Mouse (Mus musculus) gastrocnemius, adult 2 months (tissue): ENCODE data around the gene Ttyh3. TPM values are rescaled to one million over a fixed set of nuclear protein-coding genes. Genes with fewer than 3 reads are reported as not detected.
A peak's percentile ranks its signal among the peaks of the same experiment; 100 is the strongest.

ENCODE experiments used
- DNase-seq: peaks from one replicate; pipeline ENCODE4 v3.0.0; 2022
- H3K27ac ChIP-seq: fragments of 200-600 bp; 2 replicates; pipeline ENCODE4 v1.8.1; 2022; ENCODE audit warnings: mild to moderate bottlenecking
- H3K4me3 ChIP-seq: fragments of 200-600 bp; 2 replicates; pipeline ENCODE4 v1.8.1; 2022; ENCODE audit warnings: mild to moderate bottlenecking, moderate library complexity
- CTCF ChIP-seq: fragments of 200-600 bp; IDR thresholded peaks from 2 replicates; pipeline ENCODE4 v1.8.1; 2022; ENCODE audit warnings: antibody characterized with exemption, mild to moderate bottlenecking, moderate library complexity
- intact Hi-C: fragments of 180-260 bp; cut with DNase I; formaldehyde crosslinking; loops from one replicate; pipeline ENCODE4 v1.15.1; 2025
- total RNA-seq, 2 experiments: library from RNA; stranded (reverse); gene quantifications; 2 replicates each; pipeline ENCODE4 v1.2.3; 2021

Ttyh3 gene
- total RNA-seq, 2 experiments from 2014 or later: 4.0 to 4.4 TPM

GRCm38 (mm10) chr5:140610273-140611011 is 38.4 kb downstream of the Ttyh3 start:
- intact Hi-C loops: no loop called here
- peak overlapping the region; percentile 82 for H3K27ac ChIP-seq
- TF ChIP-seq CTCF: no peak

GRCm38 (mm10) chr5:140609511-140610272 is 39.1 kb downstream of the Ttyh3 start:
- peak; percentile 52 for DNase-seq
- TF ChIP-seq CTCF: no peak
- Histone ChIP-seq H3K27ac (peak overlapping the region; percentile 82), H3K4me3 (peak overlapping the region; percentile 83)
- intact Hi-C loops: no loop called here

More at GRCm38 (mm10) chr5:140610273-140611011, 38.4 kb downstream of the Ttyh3 start:
- DNase-seq: peak; percentile 65
- H3K4me3 ChIP-seq: peak overlapping the region; percentile 83

DNA sequence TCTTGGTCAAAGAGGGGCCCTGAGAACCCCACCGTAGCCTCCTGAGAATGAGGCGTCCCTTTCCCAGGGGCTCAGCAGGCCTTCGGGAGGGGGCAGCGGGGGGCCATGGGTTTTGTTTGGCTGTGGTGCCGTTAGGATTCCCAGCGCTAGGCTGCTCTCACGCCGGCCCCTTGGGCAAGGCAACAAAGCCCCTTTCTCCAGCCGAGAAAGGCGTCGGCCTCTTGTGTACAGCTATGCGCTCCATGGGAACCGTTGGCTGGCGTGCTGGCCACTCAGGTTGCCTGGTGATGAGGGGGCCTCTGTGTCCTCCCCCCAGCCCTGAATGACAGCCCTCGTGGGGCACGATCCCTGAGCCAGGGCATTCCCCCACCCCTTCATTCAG is 40.2 kb downstream of the Ttyh3 start:
- no peak for TF ChIP-seq CTCF
- intact Hi-C loops: no loop called here
- H3K27ac ChIP-seq: peak overlapping the region; percentile 82
- H3K4me3 ChIP-seq: peak overlapping the region; percentile 83
- no peak for DNase-seq

DNA sequence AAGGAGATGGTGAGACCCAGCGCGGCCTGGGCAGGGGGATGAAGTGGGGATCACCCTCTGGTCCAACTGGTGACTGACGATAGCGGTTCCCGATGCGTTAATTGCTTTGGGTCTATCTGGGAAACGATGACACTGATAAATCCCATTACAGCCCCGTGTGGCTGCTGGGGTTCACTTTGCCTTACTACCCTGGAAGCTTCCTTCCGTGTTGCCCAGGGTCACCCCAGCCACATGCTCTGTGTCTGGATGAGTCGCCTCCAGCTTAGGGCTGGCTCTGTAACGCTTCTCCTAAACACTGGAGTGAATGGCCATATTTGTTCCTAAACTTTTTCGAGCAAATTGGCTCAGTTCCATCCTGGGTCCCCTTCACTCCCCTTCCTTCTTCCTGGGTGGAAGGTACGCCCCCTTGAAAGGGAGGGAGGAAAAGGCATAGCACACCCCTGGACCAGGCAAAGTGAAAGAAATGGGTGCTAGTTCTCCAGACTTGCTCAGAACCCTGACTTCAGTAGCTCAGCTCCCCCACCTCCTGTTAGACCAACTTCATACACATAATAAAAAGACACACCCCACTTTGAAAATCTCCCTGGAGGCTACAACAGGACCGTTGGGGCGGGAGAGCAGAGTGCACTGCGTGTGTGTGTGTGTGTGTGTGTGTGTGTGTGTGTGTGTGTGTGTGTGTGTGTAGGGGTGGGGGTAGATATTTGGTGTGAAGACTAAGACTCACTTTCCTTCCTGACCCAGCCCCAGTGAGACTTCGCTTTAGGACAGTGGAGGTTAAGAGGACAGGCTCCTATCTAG is 40.8 kb downstream of the Ttyh3 start:
- H3K4me3 ChIP-seq: peak overlapping the region; percentile 83
- intact Hi-C loops: no loop called here
- no peak for TF ChIP-seq CTCF
- H3K27ac ChIP-seq: peak overlapping the region; percentile 82
- no peak for DNase-seq

DNA sequence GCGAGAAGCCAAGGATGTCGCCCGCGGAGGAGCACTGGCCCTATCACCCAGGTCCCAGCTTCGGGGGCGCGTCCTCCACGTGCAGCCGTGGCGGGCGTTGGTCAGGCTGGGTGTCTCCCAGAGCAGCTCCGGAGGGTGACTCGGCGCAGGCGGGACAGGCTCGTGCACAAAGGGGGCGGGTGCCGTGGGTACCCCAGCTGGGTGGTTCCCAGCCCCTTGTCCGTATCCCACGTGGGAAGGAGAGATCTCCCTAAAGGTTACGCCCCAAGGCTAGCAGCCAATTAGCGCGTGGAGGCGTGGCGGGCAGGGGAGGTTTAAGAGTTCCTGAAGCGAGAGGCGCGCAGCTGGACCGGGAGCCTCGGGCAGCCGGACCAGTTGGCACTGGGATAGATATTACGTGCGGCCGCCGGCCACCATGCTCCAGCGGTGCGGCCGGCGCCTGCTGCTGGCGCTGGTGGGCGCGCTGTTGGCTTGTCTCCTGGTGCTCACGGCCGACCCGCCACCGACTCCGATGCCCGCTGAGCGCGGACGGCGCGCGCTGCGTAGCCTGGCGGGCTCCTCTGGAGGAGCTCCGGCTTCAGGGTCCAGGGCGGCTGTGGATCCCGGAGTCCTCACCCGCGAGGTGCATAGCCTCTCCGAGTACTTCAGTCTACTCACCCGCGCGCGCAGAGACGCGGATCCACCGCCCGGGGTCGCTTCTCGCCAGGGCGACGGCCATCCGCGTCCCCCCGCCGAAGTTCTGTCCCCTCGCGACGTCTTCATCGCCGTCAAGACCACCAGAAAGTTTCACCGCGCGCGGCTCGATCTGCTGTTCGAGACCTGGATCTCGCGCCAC is 41.6 kb downstream of the Ttyh3 start, which contains the start of gene Lfng:
Gene Lfng, plus strand, starts transcription at position 320 of the 835 bp plus-strand sequence.
- peak within 1 kb of the TSS; percentile 83 for H3K4me3 ChIP-seq
- intact Hi-C loops: no loop called here
- peak; percentile 93 for DNase-seq
- H3K27ac ChIP-seq: peak within 1 kb of the TSS; percentile 82
- no peak; the same call in 1 of the 2 replicates for TF ChIP-seq CTCF

GRCm38 (mm10) chr5:140606386-140606785 is 42.4 kb downstream of the Ttyh3 start:
- intact Hi-C loops: no loop called here
- Histone ChIP-seq H3K4me3 (peak overlapping the region; percentile 83), H3K27ac (peak overlapping the region; percentile 82)
- TF ChIP-seq CTCF: no peak
- no peak for DNase-seq

- TF ChIP-seq CTCF: no peak
- no peak for DNase-seq
- Histone ChIP-seq H3K27ac (no peak overlapping the region), H3K4me3 (no peak overlapping the region)
- intact Hi-C loops: no loop called here
Observed at GRCm38 (mm10) chr5:140605228-140605627, 43.6 kb downstream of the Ttyh3 start.

DNA sequence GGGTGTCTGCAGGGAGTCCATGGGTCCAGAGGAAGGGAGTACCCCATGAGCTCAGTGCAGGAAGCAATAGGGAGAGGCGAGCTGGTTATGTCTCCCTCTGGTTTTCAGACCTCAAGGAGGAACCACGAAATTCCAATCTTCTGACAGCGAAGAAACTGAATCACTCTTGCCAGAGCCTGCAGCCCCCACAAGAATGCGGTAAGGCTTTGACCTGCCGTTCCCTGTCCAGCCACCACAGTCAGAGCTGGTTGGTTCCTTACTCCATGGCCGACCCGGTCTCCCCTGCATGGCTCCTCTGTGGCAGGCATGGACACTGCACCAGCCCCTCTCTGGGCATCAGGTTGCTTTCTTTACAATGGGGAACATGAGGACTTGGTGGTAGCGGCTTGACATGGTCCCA is 44.4 kb downstream of the Ttyh3 start:
- Histone ChIP-seq H3K27ac (no peak overlapping the region), H3K4me3 (no peak overlapping the region)
- TF ChIP-seq CTCF: no peak
- intact Hi-C loops: no loop called here
- DNase-seq: no peak

- H3K4me3 ChIP-seq: no peak overlapping the region
- DNase-seq: no peak
Observed at GRCm38 (mm10) chr5:140602540-140602939, 46.3 kb downstream of the Ttyh3 start.

DNA sequence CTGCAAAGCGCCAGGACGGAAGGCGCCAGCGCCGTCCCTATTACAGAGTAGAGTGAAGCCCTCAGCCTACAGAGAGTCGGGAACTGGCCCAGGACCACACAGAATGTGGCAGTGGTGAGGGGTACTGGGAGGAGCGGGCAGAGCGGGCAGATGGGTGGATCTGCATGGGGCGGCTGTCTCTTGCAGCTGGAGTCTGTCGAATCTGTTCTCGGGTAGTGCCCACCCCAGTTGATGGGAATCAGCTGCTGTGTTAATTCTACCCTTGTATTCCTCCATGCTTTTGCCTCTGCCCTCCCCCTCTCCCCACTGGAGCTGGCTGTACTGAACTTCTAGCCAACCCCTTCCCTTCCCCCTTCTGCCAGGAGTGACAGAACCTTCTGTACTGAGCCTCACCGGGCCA is 47.1 kb downstream of the Ttyh3 start:
- no peak for DNase-seq
- intact Hi-C loops: no loop called here
- no peak overlapping the region for H3K4me3 ChIP-seq
- TF ChIP-seq CTCF: no peak
- H3K27ac ChIP-seq: no peak overlapping the region

More at GRCm38 (mm10) chr5:140602540-140602939, 46.3 kb downstream of the Ttyh3 start:
- H3K27ac ChIP-seq: no peak overlapping the region
- intact Hi-C loops: no loop called here
- no peak for TF ChIP-seq CTCF

DNA sequence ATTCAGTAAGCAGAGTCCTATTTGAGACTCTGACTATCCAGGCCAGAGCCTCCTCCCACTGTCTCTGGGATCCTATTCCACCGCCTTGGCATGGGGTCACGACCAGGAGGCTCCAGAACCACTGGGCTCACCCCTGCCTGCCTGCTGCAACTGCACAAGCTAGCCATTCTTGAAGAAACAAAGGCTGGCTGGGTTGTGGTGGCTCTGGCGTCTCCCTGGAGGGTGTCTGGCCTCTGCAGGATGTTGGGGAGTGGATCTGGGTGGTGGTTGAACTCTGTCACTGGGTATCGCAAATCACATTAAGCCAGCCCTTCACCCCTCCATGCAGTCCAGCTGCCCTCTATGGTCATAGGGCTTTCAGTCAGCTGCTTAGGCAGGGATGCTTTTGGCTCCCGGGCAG is 48.9 kb downstream of the Ttyh3 start:
- Histone ChIP-seq H3K4me3 (no peak overlapping the region), H3K27ac (no peak overlapping the region)
- intact Hi-C loops: no loop called here
- no peak for TF ChIP-seq CTCF
- peak; percentile 54 for DNase-seq

DNA sequence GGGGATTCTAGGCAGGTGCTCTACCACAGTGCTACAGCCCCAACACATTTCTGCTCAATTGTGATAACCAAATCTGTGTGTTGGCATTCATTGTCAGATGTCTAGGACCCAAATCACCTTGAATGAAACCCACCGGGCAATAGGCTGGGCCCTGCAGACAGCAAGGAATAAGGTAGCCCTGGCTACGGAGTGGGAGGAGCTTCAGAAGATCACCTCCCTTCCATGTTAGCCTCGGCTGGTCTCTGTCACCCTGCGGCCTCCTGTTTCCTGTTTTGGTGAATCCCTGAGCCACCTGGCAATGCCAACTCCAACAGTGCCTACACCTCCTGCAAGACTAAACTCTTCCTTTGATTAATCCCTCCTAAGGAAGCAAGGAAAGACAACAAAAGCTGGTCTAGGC is 51.0 kb downstream of the Ttyh3 start:
- intact Hi-C loops: no loop called here
- Histone ChIP-seq H3K4me3 (no peak overlapping the region), H3K27ac (peak overlapping the region; percentile 63; the same call in 1 of the 2 replicates)
- DNase-seq: no peak
- TF ChIP-seq CTCF: no peak
